Mouse (Mus musculus) forebrain, embryonic 14.5 days (tissue): Measurements from ENCODE around the gene Acin1. TPM values are rescaled to one million over a fixed set of nuclear protein-coding genes. Genes with fewer than 3 reads are reported as not detected.

Experiments used
- ATAC-seq: fragments of 200-750 bp; cut with Nextera tagmentation; 2 replicates; pipeline ENCODE4 v1.8.0; 2017; ENCODE audit warnings: mild to moderate bottlenecking, moderate library complexity
- DNase-seq: peaks from one replicate; pipeline ENCODE4 v3.0.0-alpha.2; 2015; ENCODE audit warnings: low spot score
- H3K27ac ChIP-seq: fragments of 300-500 bp; sonication (generic); 2 replicates; pipeline ENCODE4 v1.5.1; 2014; ENCODE audit warnings: low read depth, mild to moderate bottlenecking, control low read depth, low read length, moderate library complexity
- H3K27me3 ChIP-seq: fragments of 300-500 bp; sonication (generic); replicated peaks from 2 replicates; pipeline ENCODE4 v1.6.1; 2014; ENCODE audit warnings: low read length, control low read depth, mixed read lengths; ENCODE audit not compliant: control insufficient read depth, insufficient read depth
- H3K36me3 ChIP-seq: fragments of 300-500 bp; sonication (generic); 2 replicates; pipeline ENCODE4 v1.6.1; 2014; ENCODE audit warnings: low read length, control low read depth; ENCODE audit not compliant: control insufficient read depth, insufficient read depth
- H3K4me1 ChIP-seq: fragments of 300-500 bp; sonication (generic); 2 replicates; pipeline ENCODE4 v1.6.1; 2014; ENCODE audit warnings: antibody characterized with exemption, low read length, control low read depth; ENCODE audit not compliant: control insufficient read depth, insufficient read depth
- H3K4me2 ChIP-seq: fragments of 300-500 bp; sonication (generic); 2 replicates; pipeline ENCODE4 v1.6.1; 2014; ENCODE audit warnings: mild to moderate bottlenecking, control low read depth, low read length
- H3K4me3 ChIP-seq: fragments of 300-500 bp; sonication (generic); 2 replicates; pipeline ENCODE4 v1.5.1; 2014; ENCODE audit warnings: low read depth, low read length, control low read depth
- H3K9ac ChIP-seq: fragments of 300-500 bp; sonication (generic); 2 replicates; pipeline ENCODE4 v1.6.1; 2014; ENCODE audit warnings: mild to moderate bottlenecking, low read length, control low read depth, moderate library complexity
- H3K9me3 ChIP-seq: fragments of 300-500 bp; sonication (generic); replicated peaks from 2 replicates; pipeline ENCODE4 v1.6.1; 2016; ENCODE audit warnings: low read length, control low read depth, mixed read lengths; ENCODE audit not compliant: control insufficient read depth
- WGBS: fragments of 180-500 bp; shearing (Covaris S2); extraction: QIAGEN DNeasy Blood & Tissue Kit; methylation state at CpG from one replicate; pipeline ENCODE4 v1.1.7; 2014; 5-methylcytosine and 5-hydroxymethylcytosine counted together
- polyA plus RNA-seq: library from polyadenylated mRNA; unstranded; fragments of >200 nt; fragmentation: Nextera tagmentation; extraction: Ambion mirVana; gene quantifications from 2 replicates; pipeline ENCODE4 v1.2.1, GENCODE M21; 2014

Gene Acin1
- polyA plus RNA-seq, 1 experiment from 2014 or later: 121 TPM

DNA sequence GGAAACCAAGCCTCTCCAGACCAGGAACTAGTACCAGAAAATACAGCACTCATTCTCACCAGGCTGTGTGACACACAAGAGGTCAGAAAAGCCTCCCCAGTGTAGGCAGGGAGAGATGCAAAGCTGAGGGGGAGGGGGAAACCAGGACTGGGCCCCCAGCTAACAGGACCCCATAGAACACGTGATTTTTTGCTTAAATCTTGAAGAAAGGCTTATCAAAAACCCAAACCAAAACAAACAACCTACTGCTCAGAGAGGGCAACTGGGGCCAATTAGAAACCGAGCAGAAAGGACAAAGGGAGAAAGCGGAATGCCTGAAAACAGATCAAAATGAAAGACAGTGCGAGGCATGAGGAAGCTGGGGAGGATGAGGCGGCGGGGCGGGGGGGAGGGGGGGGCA lies 33.9 kb downstream of the Acin1 start:
- Histone ChIP-seq H3K27ac (peak overlapping the region; percentile 84), H3K4me1 (peaks cover 23% of the 10 kb centered on the region), H3K4me3 (peak overlapping the region; percentile 74), H3K27me3 (no peaks in the 10 kb centered on the region), H3K9me3 (no peaks in the 10 kb centered on the region), H3K36me3 (peaks cover 64% of the 10 kb centered on the region), H3K9ac (peak overlapping the region; percentile 91), H3K4me2 (peak overlapping the region; percentile 88)
- DNase-seq (peak; percentile 25), ATAC-seq (peak; percentile 37)
- WGBS: 2% methylated on average over 7 of the region's 7 CpGs

DNA sequence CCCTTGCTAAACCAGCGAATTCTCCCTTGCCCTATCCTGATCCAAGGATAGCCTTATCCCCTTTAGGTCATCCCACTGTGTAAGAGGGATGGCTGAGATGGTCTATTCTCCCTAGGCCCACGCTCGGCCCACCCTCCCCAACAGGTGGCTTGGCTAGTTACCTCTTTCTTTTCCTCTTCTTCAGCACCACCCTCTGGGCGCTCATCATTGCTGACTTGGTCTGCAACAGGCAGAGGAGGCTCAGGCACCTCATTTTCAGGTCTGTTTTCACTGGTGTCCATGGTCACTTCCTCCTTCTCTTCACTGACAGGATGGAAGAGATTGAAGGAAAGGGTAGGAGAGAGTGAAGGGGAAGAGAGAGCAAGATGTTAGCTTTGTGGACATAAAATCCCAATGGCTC lies 35.2 kb downstream of the Acin1 start:
- H3K9ac ChIP-seq: peak overlapping the region; percentile 29; the same call in 1 of the 2 replicates
- peaks cover 66% of the 10 kb centered on the region for H3K36me3 ChIP-seq
- peak overlapping the region; percentile 88 for H3K4me2 ChIP-seq
- no peaks in the 10 kb centered on the region for H3K27me3 ChIP-seq
- no peak overlapping the region for H3K4me3 ChIP-seq
- 65% methylated on average over 4 of the region's 4 CpGs for WGBS
- H3K9me3 ChIP-seq: no peaks in the 10 kb centered on the region
- no peak for DNase-seq
- no peak overlapping the region for H3K27ac ChIP-seq
- ATAC-seq: peak; percentile 1; the same call in 1 of the 2 replicates
- H3K4me1 ChIP-seq: peaks cover 23% of the 10 kb centered on the region

DNA sequence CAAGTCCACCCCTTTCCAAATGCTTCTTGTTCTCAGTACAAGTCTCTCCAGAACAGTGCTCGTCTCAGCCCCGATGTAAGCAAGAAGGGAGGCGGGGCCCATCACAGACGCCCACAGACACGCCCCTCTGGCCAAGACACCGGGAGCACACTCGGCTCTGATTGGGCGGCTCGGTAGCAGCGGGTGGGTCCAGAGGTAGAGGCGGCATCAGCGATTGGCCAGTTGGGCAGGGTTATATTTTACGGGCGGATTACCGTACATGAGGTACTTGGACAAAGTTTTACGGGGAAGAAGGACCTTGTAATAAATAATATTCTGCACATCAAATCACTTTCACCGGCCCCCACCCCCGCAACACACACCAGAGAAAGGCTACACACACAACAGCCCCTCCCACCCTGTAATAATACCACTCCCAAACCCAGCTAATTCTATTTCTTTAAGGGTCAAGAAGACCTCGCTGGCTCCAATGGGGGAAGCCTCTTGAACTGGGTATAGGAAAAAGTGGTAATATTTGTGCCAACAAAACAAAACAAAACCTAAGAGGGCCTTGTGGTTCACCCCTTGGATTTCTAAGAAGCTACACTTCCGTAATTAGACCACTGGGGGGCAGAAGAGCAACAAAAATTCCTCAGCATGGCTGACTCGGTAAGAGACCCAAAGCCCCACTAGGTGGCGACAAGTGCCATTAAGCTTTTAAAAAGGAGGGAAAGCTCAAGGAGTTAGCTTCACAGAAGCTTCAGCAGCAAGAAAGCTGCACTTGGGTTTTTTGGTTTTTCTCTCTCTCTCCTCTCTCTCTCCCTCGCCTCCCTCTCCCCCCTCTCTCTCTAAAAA lies 35.9 kb downstream of the Acin1 start:
- H3K4me2 ChIP-seq: no peak overlapping the region
- H3K9ac ChIP-seq: no peak overlapping the region
- DNase-seq (peak; percentile 98), ATAC-seq (peak; percentile 61)
- H3K9me3 ChIP-seq: no peaks in the 10 kb centered on the region
- no peak overlapping the region for H3K27ac ChIP-seq
- H3K27me3 ChIP-seq: no peaks in the 10 kb centered on the region
- H3K4me1 ChIP-seq: peaks cover 23% of the 10 kb centered on the region
- WGBS: 63% methylated on average over 23 of the region's 23 CpGs
- no peak overlapping the region for H3K4me3 ChIP-seq
- H3K36me3 ChIP-seq: peaks cover 66% of the 10 kb centered on the region

DNA sequence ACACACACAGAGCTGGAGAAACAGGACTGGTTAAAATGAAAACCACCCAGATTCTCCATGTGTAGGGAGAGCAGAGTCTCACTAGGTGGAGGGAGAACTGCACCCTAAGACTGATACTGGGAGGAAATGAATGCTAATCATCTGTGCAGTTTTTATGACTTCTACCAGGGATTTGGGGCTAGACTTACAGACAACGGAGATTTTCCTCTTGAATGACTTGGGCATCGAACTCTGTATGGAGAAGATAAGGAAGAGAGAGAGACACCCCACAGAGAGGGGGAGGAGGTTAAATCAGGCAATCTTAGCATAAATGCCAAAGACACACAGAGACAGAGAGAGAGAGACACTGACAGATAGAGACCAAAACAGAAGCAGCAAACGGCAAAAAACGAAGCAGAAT lies 38.8 kb downstream of the Acin1 start:
- H3K36me3 ChIP-seq: peaks cover 84% of the 10 kb centered on the region
- no peak overlapping the region for H3K27ac ChIP-seq
- H3K4me1 ChIP-seq: peaks cover 18% of the 10 kb centered on the region
- no peaks in the 10 kb centered on the region for H3K9me3 ChIP-seq
- DNase-seq (no peak), ATAC-seq (no peak)
- WGBS: 73% methylated on average over 4 of the region's 4 CpGs
- H3K4me2 ChIP-seq: no peak overlapping the region
- H3K27me3 ChIP-seq: no peaks in the 10 kb centered on the region
- H3K9ac ChIP-seq: no peak overlapping the region
- H3K4me3 ChIP-seq: no peak overlapping the region

DNA sequence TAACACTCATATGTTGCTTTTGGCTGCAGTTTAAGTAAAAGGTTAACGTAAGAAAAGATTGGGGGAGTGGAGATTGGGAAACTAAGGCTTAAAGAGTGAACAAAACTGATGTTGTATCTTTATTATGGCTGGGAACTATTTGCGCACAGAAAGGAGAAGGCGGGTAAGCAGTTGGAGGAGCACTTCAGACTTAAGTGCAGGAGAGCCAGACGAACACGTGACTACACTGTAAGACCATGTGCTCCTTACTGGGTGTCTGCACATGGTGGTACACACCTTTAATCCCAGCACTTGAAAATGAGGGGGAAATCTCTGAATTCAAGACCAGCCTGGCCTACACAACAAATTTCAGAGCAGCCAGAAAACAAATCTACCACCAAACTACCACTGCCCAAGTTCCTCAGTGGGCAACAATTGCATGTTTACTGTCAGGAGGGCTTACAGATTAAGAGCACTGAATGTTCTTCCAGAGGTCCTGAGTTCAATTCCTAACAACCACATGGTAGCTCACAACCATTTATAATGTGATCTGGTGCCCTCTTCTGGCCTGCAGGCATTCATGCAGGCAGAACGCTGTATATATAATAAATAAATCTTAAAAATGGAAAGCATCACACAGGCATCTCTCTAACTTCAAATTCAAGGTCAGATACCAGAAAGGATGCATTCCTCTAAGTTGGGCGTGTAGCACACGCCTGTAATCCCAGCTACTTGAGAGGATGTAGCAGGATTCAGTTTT lies 39.7 kb downstream of the Acin1 start:
- WGBS: 94% methylated on average over 8 of the region's 8 CpGs
- Histone ChIP-seq H3K4me3 (no peak overlapping the region), H3K27ac (no peak overlapping the region), H3K27me3 (no peaks in the 10 kb centered on the region), H3K36me3 (peaks cover 92% of the 10 kb centered on the region), H3K9ac (no peak overlapping the region), H3K4me2 (no peak overlapping the region), H3K4me1 (peaks cover 14% of the 10 kb centered on the region; the same call in 1 of the 2 replicates), H3K9me3 (no peaks in the 10 kb centered on the region)
- no peak for ATAC-seq
- DNase-seq: no peak

DNA sequence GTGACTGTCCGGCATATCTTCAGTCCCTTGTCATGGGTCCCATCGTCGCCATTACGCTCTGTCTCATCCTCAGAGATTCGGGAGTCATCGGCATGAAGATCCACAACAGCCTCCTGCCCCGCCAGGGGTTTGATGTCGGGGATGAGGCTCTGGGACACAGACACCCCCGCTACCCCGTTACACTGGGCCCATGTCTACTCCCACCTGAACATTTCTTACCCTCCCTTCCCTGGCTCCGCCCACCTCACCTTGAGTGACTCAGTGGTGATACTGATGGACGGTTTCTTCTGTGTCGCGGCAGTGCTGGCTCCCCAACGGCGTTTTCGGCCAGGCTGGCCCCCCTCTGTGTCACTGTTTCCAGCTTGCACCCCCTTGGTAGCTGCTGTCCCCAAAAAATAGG lies 40.3 kb downstream of the Acin1 start:
- H3K9me3 ChIP-seq: no peaks in the 10 kb centered on the region
- DNase-seq: no peak
- no peaks in the 10 kb centered on the region for H3K27me3 ChIP-seq
- no peak for ATAC-seq
- H3K4me2 ChIP-seq: no peak overlapping the region
- peaks cover 9% of the 10 kb centered on the region; the same call in 1 of the 2 replicates for H3K4me1 ChIP-seq
- no peak overlapping the region for H3K4me3 ChIP-seq
- WGBS: 96% methylated on average over 17 of the region's 17 CpGs
- H3K36me3 ChIP-seq: peaks cover 89% of the 10 kb centered on the region
- no peak overlapping the region for H3K27ac ChIP-seq
- no peak overlapping the region for H3K9ac ChIP-seq

DNA sequence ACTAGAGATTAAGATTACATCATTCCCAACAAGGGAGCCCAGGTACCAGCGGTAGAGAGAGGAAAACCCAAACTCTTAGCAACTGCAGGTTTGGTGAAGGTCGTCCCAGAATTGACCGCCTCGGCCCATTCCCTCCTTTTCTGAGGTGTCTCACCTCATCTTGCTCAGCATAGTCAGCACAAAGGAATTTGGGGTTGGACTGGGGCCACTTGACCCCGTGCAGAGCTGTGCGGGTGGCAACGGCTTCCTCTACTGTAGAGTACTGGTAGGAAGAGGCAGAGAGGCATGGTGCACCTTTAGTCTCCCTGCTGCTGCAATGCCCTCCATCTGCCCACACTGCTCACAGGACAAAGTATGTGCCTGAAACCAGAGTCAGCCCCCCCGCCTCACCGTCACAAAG lies 42.4 kb downstream of the Acin1 start:
- H3K36me3 ChIP-seq: peaks cover 71% of the 10 kb centered on the region
- ATAC-seq (no peak), DNase-seq (no peak)
- no peaks in the 10 kb centered on the region for H3K9me3 ChIP-seq
- WGBS: 91% methylated on average over 9 of the region's 9 CpGs
- H3K4me1 ChIP-seq: peaks cover 9% of the 10 kb centered on the region
- H3K4me2 ChIP-seq: no peak overlapping the region
- no peak overlapping the region for H3K9ac ChIP-seq
- no peak overlapping the region for H3K4me3 ChIP-seq
- no peak overlapping the region for H3K27ac ChIP-seq
- no peaks in the 10 kb centered on the region for H3K27me3 ChIP-seq

DNA sequence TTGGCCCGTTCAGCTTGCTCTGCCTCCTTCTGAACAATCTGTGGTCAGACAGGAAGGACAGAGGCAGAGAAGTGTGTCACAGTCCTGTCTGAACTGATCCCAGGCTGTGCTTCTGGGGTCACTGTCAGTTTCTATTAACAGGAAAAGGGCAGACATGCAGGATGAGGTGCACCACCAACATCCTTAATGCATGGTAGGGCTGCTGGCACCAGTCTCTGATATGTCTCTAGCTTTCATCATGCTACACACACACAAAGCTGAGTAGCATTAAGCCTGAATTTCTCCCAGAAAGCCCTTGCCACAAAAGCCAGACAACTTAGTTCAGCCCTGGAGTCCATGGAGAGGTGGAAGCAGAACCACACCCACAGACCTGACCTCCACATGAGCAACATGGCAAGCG lies 43.7 kb downstream of the Acin1 start:
- H3K4me2 ChIP-seq: no peak overlapping the region
- no peak overlapping the region for H3K4me3 ChIP-seq
- no peaks in the 10 kb centered on the region for H3K9me3 ChIP-seq
- no peak overlapping the region for H3K9ac ChIP-seq
- 87% methylated on average over 2 of the region's 2 CpGs for WGBS
- DNase-seq (no peak), ATAC-seq (no peak)
- H3K4me1 ChIP-seq: peaks cover 3% of the 10 kb centered on the region
- H3K27ac ChIP-seq: no peak overlapping the region
- peaks cover 64% of the 10 kb centered on the region for H3K36me3 ChIP-seq
- no peaks in the 10 kb centered on the region for H3K27me3 ChIP-seq
